Mouse (Mus musculus): ENCODE measurements around the gene Ptf1a. TPM values are rescaled to one million over a fixed set of nuclear protein-coding genes. Genes with fewer than 3 reads are reported as not detected.

The Ptf1a gene
- polyA plus RNA-seq, 1 experiment from 2014 or later = 0.51 TPM

DNA sequence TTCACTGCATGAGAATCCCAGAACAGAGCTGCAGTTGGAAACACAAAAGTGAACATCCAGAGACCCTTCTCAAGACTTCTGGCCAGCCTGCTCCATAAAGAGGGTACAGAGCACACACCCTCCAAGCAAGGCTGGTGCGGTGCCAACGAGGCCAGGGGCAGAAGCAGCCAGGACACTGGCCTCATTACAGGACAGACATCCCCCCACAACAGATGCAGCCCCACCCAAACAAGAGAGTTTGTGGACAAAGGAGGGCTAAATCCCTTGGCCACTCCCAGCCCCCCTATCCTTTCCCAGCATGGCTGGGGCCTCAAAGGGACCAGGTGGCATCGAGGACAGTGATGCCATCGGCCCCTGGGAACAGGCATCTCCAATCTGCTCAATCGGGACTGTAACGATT is 22.4 kb upstream of the Ptf1a start:
- ATAC-seq (ENCODE audit: low FRiP score) = no peak; the same call in 1 of the 2 replicates
- WGBS = 62% methylated on average over 6 of the region's 6 CpGs
- no peak overlapping the region for H3K9ac ChIP-seq

DNA sequence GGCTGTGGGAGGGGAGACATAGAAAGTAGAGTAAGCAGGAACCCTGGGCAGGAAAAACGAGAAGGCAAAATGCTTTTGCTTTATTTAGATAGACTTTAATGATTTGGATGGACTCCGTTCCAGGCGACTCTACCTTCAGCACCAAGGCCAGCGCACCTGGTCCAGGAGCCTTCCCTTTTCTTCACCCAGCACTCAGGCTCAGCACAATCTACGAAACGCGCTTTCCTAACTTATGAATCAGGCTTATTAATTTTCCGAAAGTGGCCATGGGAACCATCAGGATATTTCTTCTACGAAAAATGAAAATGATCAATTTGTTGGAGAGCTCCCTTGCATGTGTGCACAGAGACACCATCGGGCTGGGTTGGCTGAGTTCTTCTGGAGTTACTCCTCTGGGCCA is 16.4 kb upstream of the Ptf1a start:
- peak; percentile 67 for DNase-seq (ENCODE audit: low spot score)
- Histone ChIP-seq H3K9ac (no peak overlapping the region), H3K4me1 (replicated peaks; ENCODE audit: control insufficient read depth, insufficient read depth, low read length) (peaks cover 7% of the 10 kb centered on the region; the same call in 1 of the 2 replicates), H3K36me3 (replicated peaks; ENCODE audit: control insufficient read depth, insufficient read depth) (no peaks in the 10 kb centered on the region), H3K4me2 (replicated peaks) (no peak overlapping the region), H3K9me3 (ENCODE audit: control insufficient read depth, low read length) (no peaks in the 10 kb centered on the region), H3K4me3 (replicated peaks; ENCODE audit: low read length) (no peak overlapping the region), H3K27me3 (ENCODE audit: control insufficient read depth, insufficient read depth, low read length) (peaks cover 97% of the 10 kb centered on the region), H3K27ac (no peak overlapping the region)
- 7% methylated on average over 10 of the region's 10 CpGs for WGBS
- no peak for ATAC-seq (ENCODE audit: low FRiP score)

More for the DNA sequence above, 22.4 kb upstream of the Ptf1a start:
- Histone ChIP-seq H3K4me3 (replicated peaks; ENCODE audit: low read length) (no peak overlapping the region), H3K27ac (no peak overlapping the region), H3K9me3 (ENCODE audit: control insufficient read depth, low read length) (no peaks in the 10 kb centered on the region), H3K4me2 (replicated peaks) (no peak overlapping the region), H3K27me3 (ENCODE audit: control insufficient read depth, insufficient read depth, low read length) (peaks cover 60% of the 10 kb centered on the region), H3K36me3 (replicated peaks; ENCODE audit: control insufficient read depth, insufficient read depth) (no peaks in the 10 kb centered on the region), H3K4me1 (replicated peaks; ENCODE audit: control insufficient read depth, insufficient read depth, low read length) (no peaks in the 10 kb centered on the region)
- no peak for DNase-seq (ENCODE audit: low spot score)

DNA sequence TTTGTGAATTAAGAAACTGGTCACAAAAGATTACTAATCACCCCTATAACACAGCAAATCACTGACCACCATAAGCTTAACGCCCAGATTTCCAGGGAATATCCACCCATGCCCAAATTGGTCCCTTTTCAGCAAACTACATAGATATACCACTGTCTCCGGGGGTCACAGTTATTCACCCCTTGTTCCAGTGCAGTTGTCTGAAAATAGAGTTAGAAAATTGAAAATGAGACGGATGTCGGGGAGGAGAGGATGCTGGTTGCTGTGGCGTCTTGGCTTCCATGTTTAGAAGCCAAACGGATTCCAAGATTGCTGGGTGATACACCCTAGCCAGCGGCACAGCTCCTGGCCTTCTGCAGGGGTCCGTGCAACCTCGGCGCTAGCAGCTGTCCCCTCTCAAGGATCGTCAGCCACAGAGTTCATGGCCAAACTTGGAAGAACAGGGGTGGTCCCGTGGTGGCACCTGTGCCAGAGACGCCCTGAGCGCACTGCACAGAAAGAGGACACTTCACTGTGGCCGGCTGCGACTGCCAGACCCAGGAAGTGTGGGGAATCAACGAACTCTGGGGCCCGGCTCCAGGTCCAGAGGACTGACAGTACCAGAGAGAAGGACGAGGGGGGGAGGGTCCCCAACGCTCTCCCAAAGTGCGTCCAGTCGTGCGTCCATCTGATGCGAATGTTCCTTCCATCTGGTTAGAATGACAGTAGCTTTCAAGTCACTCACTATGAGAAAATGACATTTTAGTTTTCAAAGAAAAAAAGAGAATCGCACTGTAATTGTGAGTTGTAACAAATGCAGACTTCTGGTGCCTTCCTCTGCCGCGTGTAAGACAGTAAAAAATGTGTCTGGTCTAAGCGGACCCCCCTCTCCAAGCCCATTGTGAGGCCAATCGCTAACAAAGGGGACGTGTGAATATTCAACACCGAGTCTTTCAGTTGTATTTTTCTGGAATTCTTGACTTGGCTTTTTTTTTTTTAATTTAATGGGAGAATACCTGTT is 15.5 kb upstream of the Ptf1a start:
- no peaks in the 10 kb centered on the region for H3K36me3 ChIP-seq (replicated peaks; ENCODE audit: control insufficient read depth, insufficient read depth)
- peak overlapping the region; percentile 30 for H3K4me3 ChIP-seq (replicated peaks; ENCODE audit: low read length)
- no peak overlapping the region for H3K27ac ChIP-seq
- DNase-seq (ENCODE audit: low spot score) (no peak), ATAC-seq (ENCODE audit: low FRiP score) (no peak; the same call in 1 of the 2 replicates)
- H3K9me3 ChIP-seq (ENCODE audit: control insufficient read depth, low read length) = no peaks in the 10 kb centered on the region
- H3K4me2 ChIP-seq (replicated peaks) = peak overlapping the region; percentile 53
- H3K27me3 ChIP-seq (ENCODE audit: control insufficient read depth, insufficient read depth, low read length) = peaks cover 97% of the 10 kb centered on the region
- 4% methylated on average over 31 of the region's 31 CpGs for WGBS
- H3K4me1 ChIP-seq (replicated peaks; ENCODE audit: control insufficient read depth, insufficient read depth, low read length) = peaks cover 7% of the 10 kb centered on the region; the same call in 1 of the 2 replicates
- no peak overlapping the region for H3K9ac ChIP-seq

DNA sequence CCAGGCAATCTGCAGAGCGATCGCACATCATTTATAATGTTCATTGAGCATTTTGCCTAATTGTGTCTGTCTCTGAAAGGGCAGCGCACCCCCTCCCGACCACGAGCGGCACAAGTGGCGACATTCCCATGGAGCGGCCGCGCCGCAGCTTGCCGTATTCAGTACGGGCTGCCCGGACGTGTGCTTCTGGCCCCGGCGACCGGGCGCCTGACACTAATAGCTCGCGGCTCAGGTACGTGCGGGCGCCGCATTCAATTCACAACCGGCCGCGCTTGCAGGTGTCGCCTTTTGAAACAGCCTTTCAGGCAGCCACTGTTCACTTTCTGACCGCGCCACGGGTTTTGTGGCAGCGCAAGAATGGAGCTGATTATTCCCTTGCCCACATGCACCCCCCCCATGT is 14.7 kb upstream of the Ptf1a start:
- Histone ChIP-seq H3K9me3 (ENCODE audit: control insufficient read depth, low read length) (no peaks in the 10 kb centered on the region), H3K4me2 (replicated peaks) (peak overlapping the region; percentile 53), H3K27ac (no peak overlapping the region), H3K4me1 (replicated peaks; ENCODE audit: control insufficient read depth, insufficient read depth, low read length) (peaks cover 7% of the 10 kb centered on the region; the same call in 1 of the 2 replicates), H3K27me3 (ENCODE audit: control insufficient read depth, insufficient read depth, low read length) (peaks cover 96% of the 10 kb centered on the region), H3K4me3 (replicated peaks; ENCODE audit: low read length) (peak overlapping the region; percentile 30), H3K36me3 (replicated peaks; ENCODE audit: control insufficient read depth, insufficient read depth) (no peaks in the 10 kb centered on the region), H3K9ac (no peak overlapping the region)
- DNase-seq (ENCODE audit: low spot score) (no peak), ATAC-seq (ENCODE audit: low FRiP score) (peak; percentile 33)
- WGBS = under 1% methylated on average over 33 of the region's 33 CpGs

DNA sequence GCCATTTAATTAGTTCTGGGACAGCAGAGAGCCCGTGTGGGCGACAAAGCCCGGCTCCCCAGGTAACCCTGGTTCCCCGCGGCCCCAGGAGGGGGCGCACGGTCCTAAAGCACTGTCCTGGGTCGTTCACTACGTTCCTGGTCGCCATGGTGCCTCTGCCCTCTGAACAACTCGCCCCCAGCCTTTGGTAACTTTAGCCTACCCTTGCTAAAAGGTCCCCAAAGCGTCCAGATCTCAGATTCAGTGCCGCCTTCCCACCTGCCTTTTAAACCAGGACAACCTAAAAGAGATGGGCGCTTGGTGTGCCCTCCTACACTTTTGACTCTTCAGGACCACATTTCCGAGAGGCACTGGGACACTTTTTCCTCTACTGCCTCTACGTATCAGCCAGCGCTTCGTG is 14.3 kb upstream of the Ptf1a start:
- Histone ChIP-seq H3K9ac (no peak overlapping the region), H3K9me3 (ENCODE audit: control insufficient read depth, low read length) (no peaks in the 10 kb centered on the region), H3K4me2 (replicated peaks) (peak overlapping the region; percentile 53), H3K27ac (no peak overlapping the region), H3K4me3 (replicated peaks; ENCODE audit: low read length) (peak overlapping the region; percentile 30), H3K36me3 (replicated peaks; ENCODE audit: control insufficient read depth, insufficient read depth) (no peaks in the 10 kb centered on the region), H3K4me1 (replicated peaks; ENCODE audit: control insufficient read depth, insufficient read depth, low read length) (peaks cover 7% of the 10 kb centered on the region; the same call in 1 of the 2 replicates), H3K27me3 (ENCODE audit: control insufficient read depth, insufficient read depth, low read length) (peaks cover 97% of the 10 kb centered on the region)
- DNase-seq (ENCODE audit: low spot score) (no peak), ATAC-seq (ENCODE audit: low FRiP score) (peak; percentile 68)
- WGBS = 0% methylated on average over 18 of the region's 18 CpGs

DNA sequence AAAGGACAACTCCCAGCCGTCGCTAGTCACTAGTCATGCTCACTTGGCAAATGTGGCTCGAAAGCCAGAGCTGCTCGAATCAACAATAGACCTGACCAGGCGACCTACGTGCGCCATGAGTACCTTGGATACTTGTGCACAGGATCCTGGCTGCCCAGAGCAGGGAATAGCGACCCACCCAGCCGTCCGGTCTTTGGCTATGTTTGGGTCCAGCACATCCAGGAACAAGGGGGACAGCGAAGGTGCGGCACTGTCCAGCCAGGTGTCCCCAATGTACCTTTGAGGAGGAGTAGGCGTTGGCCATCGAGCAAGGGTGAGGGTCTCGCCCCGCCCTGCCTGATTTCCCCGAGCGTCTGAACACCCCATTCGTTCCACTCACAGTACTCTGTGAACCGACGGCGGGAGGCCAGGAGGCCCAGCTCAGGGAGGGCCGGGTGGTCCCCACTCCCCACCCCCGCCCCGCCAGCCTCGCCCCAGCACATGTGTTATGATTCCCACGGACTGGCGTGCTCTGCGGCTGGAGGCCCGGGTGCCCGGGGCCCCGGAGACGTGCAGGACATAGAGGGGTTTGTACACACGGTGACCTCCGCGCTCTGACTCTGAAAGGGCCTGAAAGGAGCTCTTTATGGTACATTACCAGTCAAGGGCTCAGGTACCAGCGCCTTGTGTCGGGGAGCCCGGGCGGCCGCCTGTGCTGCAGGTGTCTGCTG is 13.7 kb upstream of the Ptf1a start:
- 0 out of 2 replicates have a peak overlapping the region, but pooled peaks have one; percentile 22 for H3K4me2 ChIP-seq (replicated peaks)

DNA sequence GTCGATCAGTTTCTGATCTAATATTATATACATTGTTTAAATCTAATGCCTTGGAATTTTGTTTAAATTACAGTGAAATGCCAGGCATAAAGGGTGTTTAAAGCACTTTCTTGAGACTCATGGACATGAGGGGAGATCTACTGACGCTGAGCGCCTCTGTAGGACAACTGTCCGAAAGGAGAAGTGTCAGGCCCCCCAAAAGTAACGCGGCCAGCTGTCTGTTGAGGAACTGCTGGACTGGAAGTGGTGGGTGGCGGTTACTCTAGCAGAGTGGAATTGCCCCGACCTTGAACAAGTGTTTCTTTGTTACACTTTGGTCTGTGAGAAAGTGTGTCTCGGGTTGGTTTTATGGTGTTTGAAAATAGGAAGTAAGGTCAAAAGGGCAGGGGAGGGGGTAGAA is 1.1 kb upstream of the Ptf1a start:
- Histone ChIP-seq H3K9ac (no peak overlapping the region), H3K36me3 (replicated peaks; ENCODE audit: control insufficient read depth, insufficient read depth) (no peaks in the 10 kb centered on the region), H3K27me3 (ENCODE audit: control insufficient read depth, insufficient read depth, low read length) (peaks cover 94% of the 10 kb centered on the region), H3K4me3 (replicated peaks; ENCODE audit: low read length) (no peak overlapping the region), H3K4me2 (replicated peaks) (no peak overlapping the region), H3K4me1 (replicated peaks; ENCODE audit: control insufficient read depth, insufficient read depth, low read length) (peaks cover 19% of the 10 kb centered on the region), H3K27ac (no peak overlapping the region), H3K9me3 (ENCODE audit: control insufficient read depth, low read length) (no peaks in the 10 kb centered on the region)
- DNase-seq (ENCODE audit: low spot score) (no peak), ATAC-seq (ENCODE audit: low FRiP score) (no peak)
- WGBS = 2% methylated on average over 9 of the region's 9 CpGs

More for the DNA sequence above, 13.7 kb upstream of the Ptf1a start:
- Histone ChIP-seq H3K9ac (no peak overlapping the region), H3K36me3 (replicated peaks; ENCODE audit: control insufficient read depth, insufficient read depth) (no peaks in the 10 kb centered on the region), H3K4me1 (replicated peaks; ENCODE audit: control insufficient read depth, insufficient read depth, low read length) (peaks cover 7% of the 10 kb centered on the region; the same call in 1 of the 2 replicates), H3K9me3 (ENCODE audit: control insufficient read depth, low read length) (no peaks in the 10 kb centered on the region), H3K27me3 (ENCODE audit: control insufficient read depth, insufficient read depth, low read length) (peaks cover 96% of the 10 kb centered on the region), H3K4me3 (replicated peaks; ENCODE audit: low read length) (no peak overlapping the region), H3K27ac (no peak overlapping the region)
- 1% methylated on average over 41 of the region's 41 CpGs for WGBS
- peak; percentile 38 for ATAC-seq (ENCODE audit: low FRiP score)
- DNase-seq (ENCODE audit: low spot score) = no peak

DNA sequence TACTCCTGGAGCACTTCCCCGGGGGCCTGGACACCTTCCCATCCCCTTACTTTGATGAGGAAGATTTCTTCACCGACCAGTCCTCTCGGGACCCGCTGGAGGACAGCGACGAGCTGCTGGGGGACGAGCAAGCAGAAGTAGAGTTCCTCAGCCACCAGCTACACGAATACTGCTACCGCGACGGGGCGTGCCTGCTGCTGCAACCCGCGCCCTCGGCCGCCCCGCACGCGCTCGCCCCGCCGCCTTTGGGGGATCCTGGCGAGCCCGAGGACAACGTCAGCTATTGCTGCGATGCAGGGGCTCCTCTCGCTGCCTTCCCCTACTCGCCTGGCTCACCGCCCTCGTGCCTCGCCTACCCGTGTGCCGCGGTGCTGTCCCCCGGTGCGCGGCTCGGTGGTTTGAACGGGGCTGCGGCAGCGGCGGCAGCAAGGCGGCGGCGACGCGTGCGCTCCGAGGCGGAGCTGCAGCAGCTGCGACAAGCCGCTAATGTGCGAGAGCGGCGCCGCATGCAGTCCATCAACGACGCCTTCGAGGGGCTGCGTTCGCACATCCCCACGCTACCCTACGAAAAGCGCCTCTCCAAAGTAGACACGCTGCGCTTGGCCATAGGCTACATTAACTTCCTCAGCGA is 523 bp downstream of the Ptf1a start:
- Histone ChIP-seq H3K9me3 (ENCODE audit: control insufficient read depth, low read length) (no peaks in the 10 kb centered on the region), H3K4me2 (replicated peaks) (peak overlapping the region; percentile 69), H3K27ac (no peak overlapping the region), H3K9ac (0 out of 2 replicates have a peak overlapping the region, but pooled peaks have one; percentile 28), H3K4me3 (replicated peaks; ENCODE audit: low read length) (peak overlapping the region; percentile 39), H3K36me3 (replicated peaks; ENCODE audit: control insufficient read depth, insufficient read depth) (no peaks in the 10 kb centered on the region), H3K4me1 (replicated peaks; ENCODE audit: control insufficient read depth, insufficient read depth, low read length) (peaks cover 19% of the 10 kb centered on the region), H3K27me3 (ENCODE audit: control insufficient read depth, insufficient read depth, low read length) (peaks cover 97% of the 10 kb centered on the region)
- under 1% methylated on average over 67 of the region's 67 CpGs for WGBS
- DNase-seq (ENCODE audit: low spot score) (no peak), ATAC-seq (ENCODE audit: low FRiP score) (peak; percentile 37)

All from hindbrain, embryonic 14.5 days (tissue).